Mouse (Mus musculus): ENCODE measurements around the gene Srp68. TPM values are rescaled to one million over a fixed set of nuclear protein-coding genes. Genes with fewer than 3 reads are reported as not detected.
A peak's percentile ranks its signal among the peaks of the same experiment; 100 is the strongest.

Srp68 gene
- polyA plus RNA-seq, 1 experiment from 2014 or later: 91.9 TPM

- H3K27me3 ChIP-seq (replicated peaks; ENCODE audit: control insufficient read depth, insufficient read depth, low read length): no peaks in the 10 kb centered on the region
- ATAC-seq (ENCODE audit: low read depth): no peak
- H3K36me3 ChIP-seq (ENCODE audit: control insufficient read depth, insufficient read depth, low read length): peaks cover 92% of the 10 kb centered on the region
- H3K9me3 ChIP-seq (ENCODE audit: control insufficient read depth, low read length): no peaks in the 10 kb centered on the region
- no peak overlapping the region for H3K27ac ChIP-seq (replicated peaks; ENCODE audit: low read depth, low read length)
- no peaks in the 10 kb centered on the region for H3K4me1 ChIP-seq (ENCODE audit: control insufficient read depth, insufficient read depth, low read length)
- no peak overlapping the region for H3K4me3 ChIP-seq (ENCODE audit: low read depth, low read length)
- WGBS: 90% methylated on average over 13 of the region's 13 CpGs
- H3K4me2 ChIP-seq (ENCODE audit: low read depth, low read length): no peak overlapping the region
- no peak overlapping the region for H3K9ac ChIP-seq (ENCODE audit: low read depth, low read length)
- no peak for DNase-seq (ENCODE audit: low spot score)
Observed at GRCm38 (mm10) chr11:116292401-116292800, 18.4 kb upstream of the Srp68 start.

- H3K9ac ChIP-seq (ENCODE audit: low read depth, low read length): no peak overlapping the region
- ATAC-seq (ENCODE audit: low read depth) (no peak), DNase-seq (ENCODE audit: low spot score) (no peak)
- 73% methylated on average over 8 of the region's 8 CpGs for WGBS
- no peak overlapping the region for H3K27ac ChIP-seq (replicated peaks; ENCODE audit: low read depth, low read length)
- H3K27me3 ChIP-seq (replicated peaks; ENCODE audit: control insufficient read depth, insufficient read depth, low read length): no peaks in the 10 kb centered on the region
- H3K9me3 ChIP-seq (ENCODE audit: control insufficient read depth, low read length): no peaks in the 10 kb centered on the region
- H3K4me2 ChIP-seq (ENCODE audit: low read depth, low read length): no peak overlapping the region
- H3K4me3 ChIP-seq (ENCODE audit: low read depth, low read length): no peak overlapping the region
- H3K4me1 ChIP-seq (ENCODE audit: control insufficient read depth, insufficient read depth, low read length): no peaks in the 10 kb centered on the region
- H3K36me3 ChIP-seq (ENCODE audit: control insufficient read depth, insufficient read depth, low read length): peaks cover 73% of the 10 kb centered on the region
Observed at GRCm38 (mm10) chr11:116290556-116290955, 16.5 kb upstream of the Srp68 start.

- Histone ChIP-seq H3K9ac (ENCODE audit: low read depth, low read length) (no peak overlapping the region), H3K27ac (replicated peaks; ENCODE audit: low read depth, low read length) (no peak overlapping the region), H3K9me3 (ENCODE audit: control insufficient read depth, low read length) (no peaks in the 10 kb centered on the region), H3K27me3 (replicated peaks; ENCODE audit: control insufficient read depth, insufficient read depth, low read length) (peaks cover 32% of the 10 kb centered on the region), H3K4me2 (ENCODE audit: low read depth, low read length) (no peak overlapping the region), H3K4me1 (ENCODE audit: control insufficient read depth, insufficient read depth, low read length) (peaks cover 6% of the 10 kb centered on the region), H3K4me3 (ENCODE audit: low read depth, low read length) (no peak overlapping the region), H3K36me3 (ENCODE audit: control insufficient read depth, insufficient read depth, low read length) (peaks cover 48% of the 10 kb centered on the region)
- ATAC-seq (ENCODE audit: low read depth): no peak
- 68% methylated on average over 5 of the region's 5 CpGs for WGBS
- no peak for DNase-seq (ENCODE audit: low spot score)
Observed at GRCm38 (mm10) chr11:116287351-116287750, 13.3 kb upstream of the Srp68 start.

- H3K4me3 ChIP-seq (ENCODE audit: low read depth, low read length): no peak overlapping the region
- H3K27ac ChIP-seq (replicated peaks; ENCODE audit: low read depth, low read length): no peak overlapping the region
- H3K4me1 ChIP-seq (ENCODE audit: control insufficient read depth, insufficient read depth, low read length): peaks cover 16% of the 10 kb centered on the region
- H3K36me3 ChIP-seq (ENCODE audit: control insufficient read depth, insufficient read depth, low read length): peaks cover 32% of the 10 kb centered on the region
- DNase-seq (ENCODE audit: low spot score): peak; percentile 83
- ATAC-seq (ENCODE audit: low read depth): peak; percentile 86
- peaks cover 47% of the 10 kb centered on the region for H3K27me3 ChIP-seq (replicated peaks; ENCODE audit: control insufficient read depth, insufficient read depth, low read length)
- WGBS: 75% methylated on average over 7 of the region's 7 CpGs
- no peak overlapping the region for H3K9ac ChIP-seq (ENCODE audit: low read depth, low read length)
- no peaks in the 10 kb centered on the region for H3K9me3 ChIP-seq (ENCODE audit: control insufficient read depth, low read length)
- no peak overlapping the region for H3K4me2 ChIP-seq (ENCODE audit: low read depth, low read length)
Observed at GRCm38 (mm10) chr11:116285770-116286191, 11.8 kb upstream of the Srp68 start.

- H3K9me3 ChIP-seq (ENCODE audit: control insufficient read depth, low read length): no peaks in the 10 kb centered on the region
- peaks cover 60% of the 10 kb centered on the region for H3K27me3 ChIP-seq (replicated peaks; ENCODE audit: control insufficient read depth, insufficient read depth, low read length)
- H3K4me2 ChIP-seq (ENCODE audit: low read depth, low read length): no peak overlapping the region
- H3K4me1 ChIP-seq (ENCODE audit: control insufficient read depth, insufficient read depth, low read length): peaks cover 16% of the 10 kb centered on the region
- no peak overlapping the region for H3K27ac ChIP-seq (replicated peaks; ENCODE audit: low read depth, low read length)
- H3K36me3 ChIP-seq (ENCODE audit: control insufficient read depth, insufficient read depth, low read length): peaks cover 14% of the 10 kb centered on the region
- DNase-seq (ENCODE audit: low spot score) (no peak), ATAC-seq (ENCODE audit: low read depth) (no peak)
- 33% methylated on average over 6 of the region's 6 CpGs for WGBS
- H3K4me3 ChIP-seq (ENCODE audit: low read depth, low read length): no peak overlapping the region
- H3K9ac ChIP-seq (ENCODE audit: low read depth, low read length): no peak overlapping the region
Observed at GRCm38 (mm10) chr11:116283982-116284381, 10.0 kb upstream of the Srp68 start.

GRCm38 (mm10) chr11:116282912-116283521 lies 9.0 kb upstream of the Srp68 start:
- H3K4me2 ChIP-seq (ENCODE audit: low read depth, low read length): peak overlapping the region; percentile 16; the same call in 1 of the 2 replicates
- no peak for ATAC-seq (ENCODE audit: low read depth)

GRCm38 (mm10) chr11:116282089-116282488 lies 8.1 kb upstream of the Srp68 start:
- peak overlapping the region; percentile 57 for H3K4me2 ChIP-seq (ENCODE audit: low read depth, low read length)

More at GRCm38 (mm10) chr11:116282912-116283521, 9.0 kb upstream of the Srp68 start:
- WGBS: 13% methylated on average over 46 of the region's 48 CpGs
- H3K27ac ChIP-seq (replicated peaks; ENCODE audit: low read depth, low read length): no peak overlapping the region
- H3K36me3 ChIP-seq (ENCODE audit: control insufficient read depth, insufficient read depth, low read length): peaks cover 4% of the 10 kb centered on the region; the same call in 1 of the 2 replicates
- H3K4me1 ChIP-seq (ENCODE audit: control insufficient read depth, insufficient read depth, low read length): peaks cover 16% of the 10 kb centered on the region
- no peak overlapping the region for H3K9ac ChIP-seq (ENCODE audit: low read depth, low read length)
- H3K4me3 ChIP-seq (ENCODE audit: low read depth, low read length): peak overlapping the region; percentile 14; the same call in 1 of the 2 replicates
- H3K27me3 ChIP-seq (replicated peaks; ENCODE audit: control insufficient read depth, insufficient read depth, low read length): peaks cover 60% of the 10 kb centered on the region
- no peak for DNase-seq (ENCODE audit: low spot score)
- H3K9me3 ChIP-seq (ENCODE audit: control insufficient read depth, low read length): no peaks in the 10 kb centered on the region

GRCm38 (mm10) chr11:116281671-116282070 lies 7.7 kb upstream of the Srp68 start:
- DNase-seq (ENCODE audit: low spot score) (no peak), ATAC-seq (ENCODE audit: low read depth) (no peak)
- peak overlapping the region; percentile 31 for H3K4me3 ChIP-seq (ENCODE audit: low read depth, low read length)
- peak overlapping the region; percentile 54 for H3K9ac ChIP-seq (ENCODE audit: low read depth, low read length)
- H3K4me2 ChIP-seq (ENCODE audit: low read depth, low read length): peak overlapping the region; percentile 57
- peaks cover 60% of the 10 kb centered on the region for H3K27me3 ChIP-seq (replicated peaks; ENCODE audit: control insufficient read depth, insufficient read depth, low read length)
- WGBS: 1% methylated on average over 18 of the region's 18 CpGs
- H3K27ac ChIP-seq (replicated peaks; ENCODE audit: low read depth, low read length): no peak overlapping the region
- no peaks in the 10 kb centered on the region for H3K9me3 ChIP-seq (ENCODE audit: control insufficient read depth, low read length)
- peaks cover 16% of the 10 kb centered on the region for H3K4me1 ChIP-seq (ENCODE audit: control insufficient read depth, insufficient read depth, low read length)
- no peaks in the 10 kb centered on the region for H3K36me3 ChIP-seq (ENCODE audit: control insufficient read depth, insufficient read depth, low read length)

More at GRCm38 (mm10) chr11:116282089-116282488, 8.1 kb upstream of the Srp68 start:
- Histone ChIP-seq H3K9ac (ENCODE audit: low read depth, low read length) (no peak overlapping the region), H3K4me1 (ENCODE audit: control insufficient read depth, insufficient read depth, low read length) (peaks cover 16% of the 10 kb centered on the region), H3K4me3 (ENCODE audit: low read depth, low read length) (peak overlapping the region; percentile 31), H3K36me3 (ENCODE audit: control insufficient read depth, insufficient read depth, low read length) (no peaks in the 10 kb centered on the region), H3K27ac (replicated peaks; ENCODE audit: low read depth, low read length) (no peak overlapping the region), H3K27me3 (replicated peaks; ENCODE audit: control insufficient read depth, insufficient read depth, low read length) (peaks cover 60% of the 10 kb centered on the region), H3K9me3 (ENCODE audit: control insufficient read depth, low read length) (no peaks in the 10 kb centered on the region)
- no peak for ATAC-seq (ENCODE audit: low read depth)
- peak; percentile 17 for DNase-seq (ENCODE audit: low spot score)
- WGBS: 3% methylated on average over 11 of the region's 11 CpGs
